Mouse (Mus musculus) kidney, adult 18-20 months (tissue): ENCODE results near the gene Slco1a6.

Source experiments
- DNase-seq: peaks from one replicate; pipeline ENCODE4 v3.0.0; 2021

Gene Slco1a6

GRCm38 (mm10) chr6:142035771-142036170 is 172.6 kb downstream of the Slco1a6 start:
- DNase-seq = no peak
